Mouse (Mus musculus) lung, embryonic 16.5 days (tissue): ENCODE results near the gene Cass4. TPM values are rescaled to one million over a fixed set of nuclear protein-coding genes. Genes with fewer than 3 reads are reported as not detected.
A peak's percentile ranks its signal among the peaks of the same experiment; 100 is the strongest.

ENCODE experiments used
- ATAC-seq: fragments of 200-750 bp; cut with Nextera tagmentation; 2 replicates; pipeline ENCODE4 v1.8.0; 2017; ENCODE audit warnings: low read depth, mild to moderate bottlenecking, moderate library complexity
- H3K27ac ChIP-seq: fragments of 300-500 bp; sonication (generic); 2 replicates; pipeline ENCODE4 v1.5.1; 2014; ENCODE audit warnings: mild to moderate bottlenecking, control low read depth, low read length
- H3K27me3 ChIP-seq: fragments of 300-500 bp; sonication (generic); 2 replicates; pipeline ENCODE4 v1.6.1; 2014; ENCODE audit warnings: low read depth, low read length, mixed read lengths; ENCODE audit not compliant: control insufficient read depth, insufficient read depth
- H3K36me3 ChIP-seq: fragments of 300-500 bp; sonication (generic); 2 replicates; pipeline ENCODE4 v1.6.1; 2014; ENCODE audit warnings: low read length; ENCODE audit not compliant: control insufficient read depth, insufficient read depth
- H3K4me1 ChIP-seq: fragments of 300-500 bp; sonication (generic); replicated peaks from 2 replicates; pipeline ENCODE4 v1.6.1; 2014; ENCODE audit warnings: low read length, mixed read lengths; ENCODE audit not compliant: control insufficient read depth, insufficient read depth
- H3K4me2 ChIP-seq: fragments of 300-500 bp; sonication (generic); 2 replicates; pipeline ENCODE4 v1.6.1; 2014; ENCODE audit warnings: low read depth, low read length, control low read depth
- H3K4me3 ChIP-seq: fragments of 300-500 bp; sonication (generic); 2 replicates; pipeline ENCODE4 v1.5.1; 2014; ENCODE audit warnings: mild to moderate bottlenecking, low read length, control low read depth
- H3K9ac ChIP-seq: fragments of 300-500 bp; sonication (generic); 2 replicates; pipeline ENCODE4 v1.6.1; 2014; ENCODE audit warnings: low read length, control low read depth
- H3K9me3 ChIP-seq: fragments of 300-500 bp; sonication (generic); 2 replicates; pipeline ENCODE4 v1.6.1; 2016; ENCODE audit warnings: low read length; ENCODE audit not compliant: control insufficient read depth
- WGBS: fragments of 180-500 bp; shearing (Covaris S2); extraction: QIAGEN DNeasy Blood & Tissue Kit; methylation state at CpG from one replicate; pipeline ENCODE4 v1.1.7; 2014; 5-methylcytosine and 5-hydroxymethylcytosine counted together
- polyA plus RNA-seq: library from polyadenylated mRNA; unstranded; fragments of >200 nt; fragmentation: Nextera tagmentation; extraction: Ambion mirVana; gene quantifications from 2 replicates; pipeline ENCODE4 v1.2.1, GENCODE M21; 2015

The Cass4 gene
- polyA plus RNA-seq, 1 experiment from 2014 or later = 9.0 TPM

DNA sequence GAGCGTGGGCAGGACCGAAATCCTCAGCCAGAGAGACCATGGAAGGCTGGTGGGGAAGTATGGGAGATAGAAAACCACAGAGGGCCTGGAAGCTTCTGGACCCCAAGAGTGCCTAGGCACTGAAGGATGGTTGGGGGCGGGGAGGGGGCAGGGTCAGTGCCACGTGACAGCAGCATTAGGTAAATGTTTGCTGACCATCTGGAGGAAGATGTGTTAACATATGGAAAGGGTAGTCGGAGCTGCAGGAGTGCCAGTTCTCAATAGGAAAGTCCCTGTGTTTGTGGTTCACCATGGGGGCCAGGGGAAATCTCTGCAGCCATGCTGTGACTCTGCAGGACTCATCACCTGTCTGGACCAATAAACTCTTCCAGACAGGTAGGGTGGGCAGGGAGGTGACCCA lies 20.3 kb downstream of the Cass4 start:
- H3K4me2 ChIP-seq = no peak overlapping the region
- no peaks in the 10 kb centered on the region for H3K27me3 ChIP-seq
- no peak overlapping the region for H3K9ac ChIP-seq
- ATAC-seq = no peak
- H3K27ac ChIP-seq = peak overlapping the region; percentile 73
- H3K4me3 ChIP-seq = no peak overlapping the region
- H3K36me3 ChIP-seq = no peaks in the 10 kb centered on the region
- no peaks in the 10 kb centered on the region for H3K9me3 ChIP-seq
- 42% methylated on average over 5 of the region's 5 CpGs for whole genome bisulfite sequencing
- H3K4me1 ChIP-seq = peaks cover 4% of the 10 kb centered on the region

DNA sequence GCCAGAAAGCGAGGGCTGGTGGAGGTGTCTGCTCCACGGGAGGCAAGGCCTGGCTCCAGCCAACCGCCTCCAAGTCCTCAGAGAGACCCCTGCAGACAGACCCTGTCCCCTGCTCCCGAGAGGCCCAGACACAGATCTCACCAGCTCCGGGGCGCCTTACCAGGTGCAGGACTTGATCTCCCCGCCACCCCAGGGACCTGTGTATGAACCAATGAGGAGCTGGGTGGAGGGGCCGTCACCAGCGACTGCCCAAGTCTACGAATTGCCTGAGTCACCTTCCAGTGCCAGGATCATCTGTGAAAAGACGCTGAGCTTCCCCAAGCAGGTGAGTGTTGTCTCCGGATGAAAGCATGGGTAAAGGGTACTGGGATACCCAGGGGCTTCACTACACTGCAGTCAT lies 22.6 kb downstream of the Cass4 start:
- Histone ChIP-seq H3K4me1 (peaks cover 4% of the 10 kb centered on the region), H3K27me3 (no peaks in the 10 kb centered on the region), H3K4me2 (no peak overlapping the region), H3K36me3 (no peaks in the 10 kb centered on the region), H3K9me3 (no peaks in the 10 kb centered on the region), H3K4me3 (no peak overlapping the region), H3K9ac (no peak overlapping the region), H3K27ac (no peak overlapping the region)
- no peak for ATAC-seq
- 61% methylated on average over 12 of the region's 12 CpGs for WGBS

GRCm38 (mm10) chr2:172416876-172417275 lies 23.3 kb downstream of the Cass4 start:
- no peak for ATAC-seq
- no peaks in the 10 kb centered on the region for H3K27me3 ChIP-seq
- no peak overlapping the region for H3K4me2 ChIP-seq
- H3K27ac ChIP-seq = no peak overlapping the region
- H3K4me1 ChIP-seq = peaks cover 4% of the 10 kb centered on the region
- no peak overlapping the region for H3K4me3 ChIP-seq
- WGBS = 84% methylated on average over 5 of the region's 5 CpGs
- no peaks in the 10 kb centered on the region for H3K36me3 ChIP-seq
- H3K9ac ChIP-seq = no peak overlapping the region
- H3K9me3 ChIP-seq = no peaks in the 10 kb centered on the region

DNA sequence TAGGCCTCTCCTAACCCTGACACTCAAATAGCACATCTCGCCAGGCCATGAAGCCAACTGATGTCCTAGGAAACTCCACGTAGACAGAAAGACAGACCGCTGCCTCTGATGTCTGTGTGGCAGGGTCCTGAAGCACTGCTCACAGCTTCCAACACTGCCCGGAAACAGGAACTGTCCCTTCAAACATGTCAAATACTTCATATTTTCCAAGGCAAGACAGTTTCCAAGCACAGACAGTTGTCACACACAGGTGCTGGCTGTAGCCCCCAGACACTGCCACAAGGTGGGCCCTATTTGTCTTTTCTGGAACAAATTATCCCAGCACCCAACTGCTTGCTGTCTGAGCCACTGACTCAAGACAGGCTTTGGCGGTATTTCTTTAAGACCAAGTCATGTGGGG lies 24.6 kb downstream of the Cass4 start:
- peaks cover 4% of the 10 kb centered on the region; the same call in 1 of the 2 replicates for H3K4me1 ChIP-seq
- no peak for ATAC-seq
- no peaks in the 10 kb centered on the region for H3K27me3 ChIP-seq
- H3K4me3 ChIP-seq = no peak overlapping the region
- H3K27ac ChIP-seq = no peak overlapping the region
- no peak overlapping the region for H3K9ac ChIP-seq
- H3K4me2 ChIP-seq = no peak overlapping the region
- WGBS = 69% methylated on average over 5 of the region's 5 CpGs
- H3K9me3 ChIP-seq = no peaks in the 10 kb centered on the region
- no peaks in the 10 kb centered on the region for H3K36me3 ChIP-seq

GRCm38 (mm10) chr2:172430609-172431008 lies 37.0 kb downstream of the Cass4 start:
- WGBS = 35% methylated on average over 1 of the region's 1 CpGs
- peak overlapping the region; percentile 23 for H3K27ac ChIP-seq
- H3K4me2 ChIP-seq = no peak overlapping the region

DNA sequence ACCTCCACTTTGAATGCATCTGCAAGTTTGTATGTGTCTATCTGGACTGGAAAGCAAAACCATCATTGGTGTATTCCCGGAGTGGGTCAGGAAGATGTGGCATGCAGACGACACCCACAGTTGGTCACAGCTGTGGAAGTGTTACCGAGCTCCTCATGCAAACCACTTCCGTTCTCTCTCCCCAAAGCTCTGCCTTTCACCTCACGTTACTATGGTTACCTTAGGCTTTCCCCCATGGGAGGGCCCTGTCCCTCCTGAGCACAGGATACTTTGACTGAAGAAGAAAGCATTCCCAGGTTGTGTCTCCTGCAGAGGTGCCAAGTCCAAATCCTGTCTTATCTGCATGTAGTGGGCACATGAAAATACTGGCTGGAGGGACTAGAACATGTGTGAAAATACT lies 40.2 kb downstream of the Cass4 start:
- 27% methylated on average over 5 of the region's 5 CpGs for WGBS
- Histone ChIP-seq H3K36me3 (no peaks in the 10 kb centered on the region), H3K9me3 (no peaks in the 10 kb centered on the region), H3K4me3 (no peak overlapping the region), H3K9ac (no peak overlapping the region), H3K27ac (no peak overlapping the region), H3K4me1 (no peaks in the 10 kb centered on the region), H3K27me3 (no peaks in the 10 kb centered on the region), H3K4me2 (no peak overlapping the region)
- ATAC-seq = no peak

More at GRCm38 (mm10) chr2:172430609-172431008, 37.0 kb downstream of the Cass4 start:
- H3K27me3 ChIP-seq = no peaks in the 10 kb centered on the region
- H3K4me3 ChIP-seq = no peak overlapping the region
- H3K36me3 ChIP-seq = no peaks in the 10 kb centered on the region
- no peaks in the 10 kb centered on the region for H3K4me1 ChIP-seq
- H3K9me3 ChIP-seq = no peaks in the 10 kb centered on the region
- peak; percentile 93 for ATAC-seq
- H3K9ac ChIP-seq = no peak overlapping the region

GRCm38 (mm10) chr2:172437371-172437952 lies 43.9 kb downstream of the Cass4 start:
- H3K9ac ChIP-seq = no peak overlapping the region
- H3K36me3 ChIP-seq = no peaks in the 10 kb centered on the region
- no peaks in the 10 kb centered on the region for H3K27me3 ChIP-seq
- no peak overlapping the region for H3K27ac ChIP-seq
- no peaks in the 10 kb centered on the region for H3K9me3 ChIP-seq
- no peak overlapping the region for H3K4me3 ChIP-seq
- ATAC-seq = no peak
- no peak overlapping the region for H3K4me2 ChIP-seq
- H3K4me1 ChIP-seq = peaks cover 9% of the 10 kb centered on the region
- WGBS = 43% methylated on average over 16 of the region's 16 CpGs

DNA sequence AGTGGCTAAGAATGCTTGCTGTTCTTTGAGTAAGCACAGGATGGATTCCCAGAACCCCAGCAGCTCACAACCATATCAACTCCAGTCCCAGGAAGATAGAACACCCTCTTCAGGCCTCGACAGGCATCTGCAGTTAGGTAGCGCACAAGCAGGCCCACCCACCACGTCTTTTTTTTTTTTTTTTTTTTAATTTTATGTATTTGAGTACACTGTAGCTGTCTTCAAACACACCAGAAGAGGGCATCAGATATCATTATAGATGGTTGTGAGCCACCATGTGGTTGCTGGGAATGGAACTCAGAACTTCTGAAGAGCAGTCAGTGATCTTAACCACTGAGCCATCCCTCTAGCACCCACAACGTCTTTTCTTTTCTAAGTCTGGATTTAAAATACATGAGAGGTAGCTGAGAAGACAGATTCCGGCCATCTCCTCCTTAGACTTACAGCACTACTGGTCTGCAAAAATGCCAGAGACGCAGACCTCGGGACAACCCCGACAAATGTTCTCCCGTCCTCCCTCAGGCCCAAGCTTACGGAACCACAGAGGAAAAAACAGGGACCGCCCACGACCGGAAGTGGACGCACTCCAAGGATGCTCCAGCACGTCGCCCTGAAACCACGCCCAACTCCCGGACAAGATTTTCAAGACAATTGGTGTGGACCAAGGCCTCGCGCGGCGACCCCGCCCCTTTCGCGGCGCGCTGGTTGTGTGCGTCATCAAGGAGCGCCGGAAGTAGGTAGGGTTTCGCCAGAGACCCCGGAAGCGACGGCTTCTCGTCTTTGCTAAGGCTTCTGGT lies 46.4 kb downstream of the Cass4 start, which contains the start of gene Rtf2:
Gene Rtf2, plus strand, starts transcription at position 714 of the 797 bp plus-strand sequence.
- peak within 1 kb of the TSS; percentile 79 for H3K9ac ChIP-seq
- peak within 1 kb of the TSS; percentile 74 for H3K27ac ChIP-seq
- WGBS = 2% methylated on average over 35 of the region's 35 CpGs
- no peaks in the 10 kb centered on the region for H3K9me3 ChIP-seq
- peak; percentile 97 for ATAC-seq
- H3K4me3 ChIP-seq = peak within 1 kb of the TSS; percentile 82
- no peaks in the 10 kb centered on the region for H3K36me3 ChIP-seq
- peak within 1 kb of the TSS; percentile 84 for H3K4me2 ChIP-seq
- H3K27me3 ChIP-seq = no peaks in the 10 kb centered on the region
- H3K4me1 ChIP-seq = peaks cover 9% of the 10 kb centered on the region

- no peaks in the 10 kb centered on the region for H3K9me3 ChIP-seq
- peak overlapping the region; percentile 82 for H3K4me3 ChIP-seq
- peak overlapping the region; percentile 18; the same call in 1 of the 2 replicates for H3K27ac ChIP-seq
- peak overlapping the region; percentile 84 for H3K4me2 ChIP-seq
- WGBS = under 1% methylated on average over 21 of the region's 21 CpGs
- peaks cover 9% of the 10 kb centered on the region for H3K4me1 ChIP-seq
- peaks cover 2% of the 10 kb centered on the region; the same call in 1 of the 2 replicates for H3K36me3 ChIP-seq
- peak overlapping the region; percentile 79 for H3K9ac ChIP-seq
- H3K27me3 ChIP-seq = no peaks in the 10 kb centered on the region
- peak; percentile 54 for ATAC-seq
These were observed 47.0 kb downstream of the Cass4 start for GRCm38 (mm10) chr2:172440640-172441005.
